Mouse (Mus musculus) ovary, postnatal 36 days (tissue): Measurements from ENCODE around the gene Srrm3.

Source experiments
- DNase-seq: peaks from one replicate; pipeline ENCODE4 v3.0.0; 2022; ENCODE audit warnings: low spot score, mixed read lengths

Srrm3 gene

DNA sequence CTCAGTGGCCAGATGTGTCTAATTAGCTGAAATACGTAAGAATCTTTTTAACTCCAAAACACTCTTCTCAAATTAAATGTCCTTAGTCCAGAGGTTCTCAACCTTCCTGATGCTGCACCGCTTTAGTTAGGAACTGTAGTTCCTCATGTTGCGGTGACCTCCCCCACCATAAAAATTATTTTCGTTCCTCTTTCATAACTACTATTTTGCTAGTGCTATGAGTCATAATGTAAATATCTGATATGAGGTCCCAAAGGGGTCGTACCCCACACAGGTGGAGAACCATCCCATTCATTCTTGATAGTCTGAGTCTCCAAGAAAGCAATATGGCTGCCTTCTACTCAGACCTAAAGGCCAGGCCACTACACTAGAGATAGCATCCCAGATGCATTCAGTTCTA, 63.8 kb downstream of the Srrm3 start:
- no peak for DNase-seq

DNA sequence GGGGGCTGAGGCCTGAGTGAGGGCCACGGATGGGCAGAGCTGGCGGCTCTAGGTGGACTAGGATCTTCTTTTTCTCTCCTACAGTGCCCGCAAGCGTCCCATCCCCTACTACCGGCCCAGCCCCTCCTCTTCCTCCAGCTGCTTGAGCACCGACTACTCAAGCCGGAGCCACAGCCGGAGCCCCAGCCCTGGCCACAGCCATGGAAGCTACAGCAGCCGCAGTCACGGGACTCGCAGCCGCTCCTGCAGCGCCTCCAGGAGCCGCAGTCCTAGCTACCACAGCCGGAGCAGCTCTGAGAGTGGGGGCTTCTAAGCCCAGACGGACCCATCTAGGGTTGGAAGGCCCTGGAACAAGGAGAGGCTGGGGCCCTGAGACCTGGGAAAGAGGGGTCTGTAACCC, 66.3 kb downstream of the Srrm3 start:
- no peak for DNase-seq

DNA sequence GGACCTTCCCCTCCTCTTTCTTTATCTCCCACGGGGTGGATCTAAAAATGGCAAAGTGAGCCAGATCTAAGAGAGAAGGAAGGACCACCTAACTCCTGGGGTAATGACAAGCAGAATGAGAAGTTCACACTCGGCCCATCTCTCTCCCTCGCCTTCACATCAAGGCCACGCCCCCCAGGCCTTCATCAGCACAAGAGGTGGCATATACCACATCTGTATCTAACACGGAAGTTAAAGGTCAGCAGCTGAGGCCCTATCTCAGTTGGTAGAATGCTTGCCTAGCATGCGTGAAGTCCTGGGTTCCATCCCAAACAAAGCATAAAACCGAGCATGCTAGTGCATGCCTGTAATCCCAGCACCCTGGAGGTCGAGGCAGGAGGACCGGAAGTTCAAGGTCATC, 67.1 kb downstream of the Srrm3 start:
- DNase-seq: no peak

DNA sequence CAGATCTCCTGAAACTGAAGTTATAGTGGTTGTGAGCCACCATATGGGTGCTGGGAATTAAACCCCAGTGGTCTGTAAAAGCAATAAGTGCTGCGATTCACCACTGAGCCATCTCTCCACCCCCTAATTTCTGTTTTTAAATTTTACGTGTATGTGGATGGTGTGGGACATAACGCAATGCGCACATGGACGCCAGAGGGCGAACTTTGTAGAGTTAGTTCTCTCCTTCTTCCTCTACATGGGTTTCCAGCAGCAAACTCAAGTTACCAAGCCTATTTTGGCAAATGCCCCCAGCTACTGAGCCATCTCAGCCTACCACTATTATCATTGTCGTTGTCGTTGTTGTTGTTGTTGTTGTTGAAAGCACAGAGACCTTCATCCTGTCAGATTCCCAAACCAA, 70.5 kb downstream of the Srrm3 start:
- peak; percentile 51 for DNase-seq

DNA sequence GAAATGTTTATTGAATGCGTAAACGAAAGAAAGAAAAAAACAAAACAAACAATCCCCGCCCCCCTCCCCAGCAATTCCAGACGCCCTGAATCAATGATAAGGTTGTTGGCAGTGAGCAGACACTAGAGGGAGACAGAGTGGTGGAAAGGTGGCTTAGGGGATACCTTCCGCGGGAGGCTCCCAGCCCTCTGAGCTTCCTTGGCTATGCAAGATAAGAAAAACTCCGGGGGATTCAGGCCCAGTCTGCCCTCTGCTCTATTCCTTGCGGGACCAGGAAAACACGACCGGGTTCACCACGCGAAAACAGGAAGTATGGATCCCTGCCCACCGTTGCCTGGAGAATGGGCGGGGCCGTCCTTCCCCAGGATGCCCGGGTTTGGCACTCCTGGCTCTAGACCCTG, 71.1 kb downstream of the Srrm3 start:
- DNase-seq: peak; percentile 53

DNA sequence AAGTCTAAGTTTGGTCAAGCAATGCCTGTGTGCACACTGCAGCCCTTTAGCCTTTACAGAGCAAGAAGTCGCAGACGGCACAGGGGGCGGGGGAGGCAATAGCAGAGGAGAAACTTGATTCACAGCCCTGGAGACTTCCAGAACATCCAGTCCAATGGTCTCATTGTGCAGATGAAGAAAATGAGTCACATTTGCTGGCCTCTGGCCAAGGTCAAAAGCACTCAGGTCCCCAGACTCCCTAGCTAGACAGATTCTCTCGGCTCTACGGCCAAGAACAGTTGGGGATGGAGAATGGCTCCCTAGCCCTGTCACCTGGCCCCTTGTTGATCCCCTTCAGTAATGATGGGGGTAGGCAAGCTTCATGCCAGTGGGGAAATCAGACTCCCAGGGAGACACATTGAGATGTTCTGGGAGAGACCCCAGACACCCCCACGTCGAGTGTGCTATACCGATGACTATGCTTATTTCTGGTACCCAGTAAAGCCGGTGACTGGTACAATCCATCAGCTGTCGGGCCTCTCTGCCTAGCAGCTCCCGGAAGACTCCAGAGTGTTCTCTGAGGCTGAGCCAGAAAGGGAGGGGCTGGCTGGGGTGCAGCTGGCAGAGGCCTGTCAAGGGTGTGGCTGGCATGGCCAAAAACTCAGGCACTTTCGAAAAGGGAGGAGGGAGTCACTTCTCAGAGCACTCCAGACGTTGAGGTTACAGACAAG, 72.9 kb downstream of the Srrm3 start:
- DNase-seq: peak; percentile 75

DNA sequence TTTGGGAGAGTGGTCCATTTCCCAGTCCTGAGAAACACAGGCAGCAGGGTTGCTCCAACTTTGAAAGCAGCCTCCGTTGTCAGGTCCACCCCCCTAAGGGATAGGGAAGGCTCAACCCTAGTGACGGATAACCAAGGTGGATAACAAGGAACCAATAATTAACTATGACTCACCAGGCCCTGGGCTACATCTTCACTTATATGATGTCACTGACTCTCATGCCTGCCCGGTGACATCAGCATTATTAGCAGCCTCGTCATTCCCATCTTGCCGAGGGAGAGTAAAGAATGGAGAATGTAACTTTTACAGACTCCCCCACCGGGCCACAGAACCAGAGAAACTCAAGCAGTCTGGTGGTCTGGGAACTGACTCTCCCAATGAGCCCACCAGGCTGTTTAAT, 78.0 kb downstream of the Srrm3 start:
- DNase-seq: no peak

DNA sequence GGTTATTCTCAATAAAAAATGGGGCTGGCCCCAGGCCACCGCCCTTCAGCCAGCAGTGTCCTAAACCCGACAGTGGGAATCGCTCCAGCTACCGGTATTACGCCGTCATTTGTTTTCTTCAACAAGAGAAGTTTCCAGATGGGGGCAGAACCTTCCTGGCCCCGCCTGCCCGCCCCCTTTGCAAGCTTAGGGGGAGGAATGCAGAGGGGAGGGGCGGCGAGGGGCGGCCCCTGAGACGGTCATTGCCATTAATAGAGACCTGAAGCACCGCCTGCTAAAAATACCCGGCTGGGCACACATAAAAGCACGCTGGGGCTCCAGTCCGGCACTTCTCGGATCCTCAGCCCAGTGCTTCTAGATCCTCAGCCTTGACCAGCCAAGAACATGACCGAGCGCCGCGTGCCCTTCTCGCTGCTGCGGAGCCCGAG, 81.0 kb downstream of the Srrm3 start, which contains the start of gene Hspb1:
TSS of gene Hspb1 (plus strand) at position 245 of the 428 bp plus-strand sequence.
- peak; percentile 80 for DNase-seq

DNA sequence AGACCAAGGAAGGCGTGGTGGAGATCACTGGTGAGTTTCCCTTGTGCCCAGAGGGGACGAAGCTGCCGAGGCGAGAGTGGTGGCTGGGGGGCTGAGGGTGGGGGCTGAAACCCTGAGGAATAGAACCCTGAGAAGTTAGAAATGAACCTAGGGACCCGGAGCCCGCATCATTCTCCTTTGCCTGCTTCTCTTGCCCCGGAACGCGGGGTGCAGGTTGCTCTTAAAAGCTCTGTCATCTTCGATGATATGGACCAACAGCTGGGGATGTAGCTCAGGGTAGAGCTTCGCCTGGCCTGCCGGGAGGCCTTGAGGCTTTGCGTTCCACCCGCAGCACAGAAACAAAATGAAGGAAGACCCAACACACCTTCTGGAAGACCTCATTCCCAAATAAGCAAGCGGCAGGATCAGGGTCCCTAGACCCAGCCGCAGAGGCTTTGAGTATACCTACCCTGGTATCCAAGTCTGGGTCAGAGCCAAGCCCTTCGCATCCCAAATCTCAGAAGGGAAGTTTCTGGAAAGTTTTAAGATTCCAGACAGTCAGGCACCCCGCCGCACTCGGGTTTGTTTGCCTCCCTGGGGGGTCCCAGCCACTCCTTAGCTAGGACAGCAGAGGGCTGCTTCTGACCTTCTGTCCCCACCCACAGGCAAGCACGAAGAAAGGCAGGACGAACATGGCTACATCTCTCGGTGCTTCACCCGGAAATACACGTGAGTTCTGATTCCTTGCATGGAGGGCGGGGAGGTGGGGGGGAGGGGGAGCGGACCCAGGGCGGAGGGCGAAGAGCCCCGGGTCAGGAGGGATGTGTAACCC, 81.9 kb downstream of the Srrm3 start:
- no peak for DNase-seq

DNA sequence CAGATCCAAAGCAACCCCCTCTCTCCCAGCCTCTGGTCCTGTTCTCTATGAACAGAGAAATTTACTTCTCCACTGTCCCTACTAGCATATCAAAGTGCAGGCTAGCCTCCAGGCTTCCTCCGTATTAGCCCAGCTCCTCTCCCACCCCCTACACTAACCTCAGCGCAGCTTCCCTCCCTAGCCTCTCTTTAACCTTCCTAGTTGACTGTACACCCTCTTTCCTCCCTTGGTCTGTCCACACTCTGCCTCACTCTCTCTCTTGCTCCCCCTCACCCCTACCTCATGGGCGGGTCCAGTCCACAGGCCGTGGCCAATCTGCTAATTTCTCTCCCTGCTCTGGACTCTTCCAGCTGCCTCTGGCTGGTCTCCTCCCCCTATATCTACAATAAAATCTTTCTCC, 83.6 kb downstream of the Srrm3 start:
- DNase-seq: no peak

DNA sequence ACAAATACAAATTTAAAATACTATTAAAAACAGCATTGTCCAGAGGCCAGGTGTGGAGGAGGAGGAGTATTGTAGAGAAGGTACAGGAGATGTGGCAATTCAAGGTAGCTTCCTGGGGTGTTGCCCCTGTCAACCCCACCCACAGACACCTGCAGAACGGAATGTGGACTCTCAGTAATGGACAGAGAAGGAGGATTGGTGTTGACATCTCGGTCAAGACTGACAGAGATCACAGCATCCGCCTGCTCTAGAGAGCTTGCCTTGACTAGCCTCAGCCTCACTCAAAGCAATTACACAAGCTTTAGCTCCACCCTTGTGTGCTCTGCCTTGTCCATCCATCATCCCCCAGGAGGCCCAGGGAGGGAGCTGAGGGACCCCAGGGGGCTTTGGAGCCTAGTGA, 84.2 kb downstream of the Srrm3 start:
- no peak for DNase-seq

DNA sequence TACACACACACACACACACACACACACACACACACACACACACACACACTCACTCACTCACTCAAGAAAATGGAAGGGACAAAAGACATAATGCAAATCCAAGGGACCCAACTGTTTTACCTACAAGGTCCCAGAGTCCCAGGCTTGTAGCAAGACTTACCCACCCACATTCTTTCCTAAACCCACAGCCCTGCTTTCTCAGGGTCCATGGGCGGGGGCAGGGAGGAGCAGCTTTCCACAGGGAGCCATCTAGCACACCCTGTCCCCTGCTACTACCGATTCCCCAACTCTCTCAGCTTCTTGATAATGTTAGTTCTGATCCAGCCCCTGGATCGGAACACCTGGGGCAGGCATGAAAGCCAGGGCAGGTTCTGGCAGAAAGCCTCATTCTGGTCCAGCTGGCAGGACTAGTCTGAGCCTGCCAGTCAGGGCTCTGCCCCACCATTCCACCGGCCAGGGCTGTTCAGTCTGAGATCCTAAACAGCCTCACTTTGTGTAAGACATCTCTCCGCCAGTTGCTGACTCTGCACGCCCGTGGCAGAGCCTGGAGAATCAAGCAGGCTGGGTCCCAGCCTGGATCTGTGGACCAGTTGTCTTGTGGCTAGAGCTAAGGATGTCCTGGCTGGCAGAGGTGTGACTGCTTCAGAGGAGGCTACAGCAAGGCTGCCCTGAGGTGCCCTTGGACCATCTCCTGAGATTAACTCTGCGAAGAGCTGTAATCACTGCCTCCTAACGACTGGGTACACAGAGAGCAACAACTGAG, 86.1 kb downstream of the Srrm3 start:
- DNase-seq: no peak

DNA sequence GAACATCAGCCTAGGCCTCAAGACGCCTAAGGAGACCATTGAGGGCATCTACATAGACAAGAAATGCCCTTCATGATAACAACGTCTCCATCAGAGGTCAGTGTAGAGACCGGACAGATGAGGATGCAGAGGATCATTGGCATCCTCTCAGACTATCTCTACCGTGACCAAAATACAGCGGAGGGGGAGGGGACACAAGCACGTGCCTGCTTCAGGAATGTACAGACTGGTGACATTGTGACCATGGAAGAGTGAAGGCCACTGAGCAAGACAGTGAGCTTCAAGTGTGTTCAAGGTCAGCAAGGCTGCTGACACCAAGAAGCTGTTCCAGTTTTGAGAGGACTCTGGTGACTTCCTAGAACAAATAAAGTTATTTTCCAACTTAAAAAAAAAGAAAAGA, 88.3 kb downstream of the Srrm3 start:
- DNase-seq: no peak

DNA sequence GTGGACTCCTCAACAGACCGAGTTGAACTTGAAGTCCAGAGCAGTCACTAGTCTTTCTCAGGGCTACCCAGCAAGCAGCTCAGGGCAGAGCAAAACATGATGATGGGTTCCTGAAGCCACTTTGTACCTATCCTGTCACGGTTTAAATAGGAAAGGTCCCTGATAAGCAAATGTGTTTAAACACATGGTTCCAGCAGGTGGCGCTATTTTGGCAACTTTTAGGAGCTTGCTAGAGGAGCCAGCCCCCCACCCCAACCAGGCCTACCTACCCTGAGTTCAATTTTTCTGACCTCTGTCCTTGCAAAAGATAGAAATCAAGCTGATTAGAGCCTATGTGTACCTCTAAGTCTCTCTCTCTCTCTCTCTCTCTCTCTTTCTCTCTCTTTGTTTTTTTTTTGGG, 91.3 kb downstream of the Srrm3 start:
- no peak for DNase-seq

DNA sequence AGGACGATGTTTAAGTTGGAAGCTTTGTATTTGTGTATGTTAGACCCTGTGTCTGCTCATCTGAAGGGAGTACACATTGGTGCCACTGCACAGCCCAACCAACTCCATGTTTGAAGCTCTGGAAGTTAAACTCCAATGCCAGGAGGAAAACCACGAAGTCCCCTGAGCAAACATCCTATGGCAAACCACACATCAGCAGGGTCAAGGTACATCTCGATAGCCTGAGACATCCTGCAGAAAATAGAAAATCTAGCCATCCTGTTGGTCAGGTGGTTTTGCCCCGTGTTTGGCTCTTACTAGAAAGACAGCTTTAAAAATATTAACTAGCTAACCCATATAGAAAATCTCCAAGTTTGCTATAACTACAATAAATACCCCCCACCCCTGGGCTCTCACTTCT, 92.3 kb downstream of the Srrm3 start:
- no peak for DNase-seq

DNA sequence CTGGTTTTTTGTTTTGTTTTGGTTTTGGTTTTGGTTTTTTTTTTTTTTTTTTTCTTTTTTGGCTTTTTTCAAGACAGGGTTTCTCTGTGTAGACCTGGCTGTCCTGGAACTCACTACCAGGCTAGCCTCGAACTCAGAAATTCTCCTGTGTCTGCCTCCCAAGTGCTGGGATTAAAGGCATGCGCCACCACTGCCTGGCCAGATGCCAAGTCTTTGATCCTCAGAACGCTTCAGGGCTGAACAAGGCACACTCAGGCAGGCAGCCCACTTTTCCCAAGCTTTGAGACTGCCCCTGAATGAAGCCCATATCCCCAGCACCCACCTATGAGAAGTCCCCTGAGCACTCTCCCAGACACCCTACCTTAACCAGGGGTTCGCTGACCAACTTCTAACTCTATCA, 93.1 kb downstream of the Srrm3 start:
- no peak for DNase-seq

DNA sequence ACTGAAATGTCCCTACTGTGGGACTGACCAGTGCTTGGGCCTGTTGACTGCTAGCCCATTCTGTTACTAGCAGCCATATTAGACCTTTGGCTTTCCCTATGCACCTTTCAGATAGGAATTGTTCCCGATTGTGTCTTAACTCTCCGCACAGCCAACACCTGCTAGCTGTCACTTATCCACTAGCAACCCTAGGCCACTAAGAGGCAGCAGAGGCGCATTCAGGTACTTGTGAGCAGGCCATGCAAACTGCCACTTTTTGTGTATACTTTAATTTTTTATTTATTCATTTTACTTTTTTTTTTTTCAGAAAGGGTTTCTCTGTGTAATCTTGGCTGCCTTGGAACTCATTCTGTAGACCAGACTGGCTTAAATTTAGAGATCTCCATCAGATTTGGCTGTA, 94.0 kb downstream of the Srrm3 start:
- DNase-seq: no peak

DNA sequence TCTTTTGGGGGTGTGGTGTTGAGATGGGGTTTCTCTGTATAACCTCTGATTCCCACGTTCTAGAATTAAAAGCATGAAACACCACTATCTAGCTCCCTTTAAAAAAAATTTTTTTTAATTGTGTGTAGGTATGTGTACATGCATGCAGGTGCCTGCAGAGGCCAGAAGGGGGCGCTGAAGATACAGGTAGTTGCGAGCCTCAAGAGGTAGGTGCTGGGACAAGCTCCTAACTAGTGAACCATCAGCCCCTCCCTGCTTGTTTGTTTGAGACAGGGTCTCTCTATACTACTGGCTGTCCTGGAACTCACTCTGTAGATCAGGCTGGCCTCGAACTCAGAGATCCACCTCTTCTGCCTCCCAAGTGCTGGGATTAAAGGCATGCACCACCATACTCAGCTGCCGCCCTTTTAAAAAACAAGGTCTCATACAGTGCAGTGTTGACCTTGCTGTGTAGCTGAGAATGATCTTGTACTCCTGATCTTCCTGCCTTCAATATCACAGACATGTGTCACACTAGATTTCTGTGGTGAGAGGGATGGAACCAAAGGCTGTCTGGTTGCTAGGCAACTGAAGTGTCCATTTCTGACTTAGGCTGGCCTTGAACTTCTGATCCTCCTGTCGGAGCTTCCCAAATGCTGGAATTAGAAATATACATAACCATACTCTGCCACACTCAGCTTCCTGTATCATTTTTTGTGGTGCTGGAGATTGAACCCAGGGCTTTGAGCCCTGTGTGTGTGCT, 94.8 kb downstream of the Srrm3 start:
- DNase-seq: no peak

DNA sequence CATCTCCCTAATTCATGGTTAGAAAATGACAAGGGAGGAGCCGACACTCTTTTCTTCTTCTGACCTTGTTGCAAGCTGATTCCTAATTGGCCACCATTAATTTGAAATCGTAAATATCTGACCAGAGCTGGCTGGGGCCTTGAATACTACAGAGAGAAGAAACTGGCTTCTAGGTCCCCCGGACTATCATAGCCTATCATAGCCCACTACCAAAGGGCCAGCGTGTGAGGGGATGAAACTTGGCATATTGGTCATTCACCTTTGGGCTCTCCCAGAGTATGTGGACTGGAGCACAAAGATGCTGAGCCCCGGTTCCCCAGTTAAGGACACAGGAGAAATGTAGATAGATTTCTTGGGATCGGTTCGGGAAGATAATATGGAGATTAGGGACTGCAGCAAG, 96.4 kb downstream of the Srrm3 start:
- no peak for DNase-seq

DNA sequence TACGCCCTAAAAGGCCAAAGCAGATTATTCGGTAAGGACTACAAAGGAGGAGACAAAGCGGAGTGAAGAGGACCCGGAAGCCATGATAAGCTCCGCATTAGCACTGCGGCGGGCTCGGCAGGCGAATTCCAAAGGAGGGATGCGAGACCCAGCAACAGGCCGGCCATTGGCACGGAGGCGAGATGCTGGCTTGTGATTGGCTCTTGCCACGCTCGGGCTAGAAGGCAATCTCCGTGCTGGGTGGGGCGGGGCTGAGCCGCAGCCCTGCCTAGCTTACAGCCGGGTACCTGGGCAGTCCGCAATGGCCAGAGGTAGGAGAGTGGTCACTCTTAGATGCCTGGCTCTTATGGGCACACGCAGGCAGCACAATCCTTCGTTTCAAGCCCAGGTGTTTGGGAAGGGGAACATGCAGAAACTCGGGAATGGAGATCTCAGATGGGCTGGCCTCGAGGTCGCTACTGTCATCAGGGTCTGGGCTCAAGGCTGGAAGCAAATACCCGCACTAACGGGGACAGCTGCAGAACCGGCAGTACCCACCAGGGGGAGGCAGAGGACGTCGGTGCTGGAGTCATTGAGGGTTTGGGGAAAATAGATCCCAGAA, 97.0 kb downstream of the Srrm3 start:
- peak; percentile 91 for DNase-seq

DNA sequence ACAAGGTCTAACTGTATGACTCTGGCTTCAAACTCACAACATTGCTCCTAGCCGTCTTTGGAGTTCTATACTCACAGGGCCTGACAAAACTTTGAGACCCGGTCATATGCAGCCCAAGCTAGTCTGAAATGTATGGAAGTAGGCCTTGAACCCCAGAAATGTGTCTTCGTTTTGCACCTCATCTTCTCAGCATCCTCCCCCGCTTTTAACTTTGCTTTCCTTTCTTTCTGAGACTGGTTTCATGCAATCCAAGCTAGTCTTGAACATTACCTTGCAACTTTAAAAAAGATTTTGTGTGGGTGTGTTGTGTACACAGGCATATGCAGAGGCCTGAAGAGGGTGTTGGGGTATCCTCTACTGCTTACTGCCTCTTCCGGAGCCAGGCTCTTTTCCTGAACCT, 97.6 kb downstream of the Srrm3 start:
- DNase-seq: no peak
